ENCODE assay signal across 25 mouse cellular contexts in the genomic region with DNA sequence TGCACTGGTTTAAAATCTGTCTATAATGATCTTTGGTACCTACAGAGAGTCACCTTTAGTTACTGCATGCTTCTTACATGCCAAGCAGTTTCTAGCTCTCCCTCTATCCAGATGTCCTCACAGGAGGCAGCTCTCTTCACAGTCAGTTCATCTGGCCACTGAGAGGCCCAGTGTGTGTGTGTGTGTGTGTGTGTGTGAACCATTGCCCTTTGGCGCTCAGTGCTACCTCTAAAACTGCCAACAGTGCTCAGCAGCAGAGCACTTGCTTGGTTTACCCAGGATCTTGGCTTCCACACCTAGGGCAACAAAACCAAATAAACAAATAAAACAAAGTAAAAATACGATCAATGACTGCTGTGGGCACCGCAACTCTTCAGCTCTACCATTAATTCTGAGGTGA. TPM values are rescaled to one million over a fixed set of nuclear protein-coding genes. Genes with fewer than 3 reads are reported as not detected.
"Had no signal": no experiment of that assay in that cellular context is flagged by ENCODE, and none has a peak within 500 bp of the region (broad histone marks: within the 10 kb centered on the region; RNA-seq: fewer than 3 reads in every experiment).

No protein-coding gene starts in this region.

- H3K4me2 ChIP-seq: embryonic facial prominence, embryonic 12.5 days; embryonic facial prominence, embryonic 13.5 days; embryonic facial prominence, embryonic 15.5 days; forebrain, embryonic 12.5 days; forebrain, embryonic 13.5 days; forebrain, embryonic 15.5 days had no signal

- DNase-seq: cerebellum, adult 2 months; cerebellum, adult 8-10 months; cerebellum, adult 9-10 months; cerebellum, adult 9-11 months; cerebellum, postnatal 25 days; cerebellum, postnatal 36 days; embryo, embryonic 11 days; forebrain, postnatal 0 days; gastrocnemius, adult 2 months; gastrocnemius, postnatal 10 days; gastrocnemius, postnatal 14 days; gastrocnemius, postnatal 25 days; gastrocnemius, postnatal 36 days; heart, adult 18-20 months had no signal

- H3K27ac ChIP-seq: embryonic facial prominence, embryonic 10.5 days; embryonic facial prominence, embryonic 12.5 days; embryonic facial prominence, embryonic 13.5 days; embryonic facial prominence, embryonic 15.5 days; forebrain, embryonic 10.5 days; forebrain, embryonic 12.5 days; forebrain, embryonic 13.5 days; forebrain, embryonic 15.5 days; gastrocnemius, adult 2 months had no signal

- H3K9me3 ChIP-seq: embryonic facial prominence, embryonic 10.5 days; embryonic facial prominence, embryonic 12.5 days; embryonic facial prominence, embryonic 13.5 days; embryonic facial prominence, embryonic 15.5 days; forebrain, embryonic 10.5 days; forebrain, embryonic 12.5 days; forebrain, embryonic 13.5 days; forebrain, embryonic 15.5 days had no signal

- H3K9ac ChIP-seq: embryonic facial prominence, embryonic 12.5 days; embryonic facial prominence, embryonic 13.5 days; embryonic facial prominence, embryonic 15.5 days; forebrain, embryonic 12.5 days; forebrain, embryonic 13.5 days; forebrain, embryonic 15.5 days; forebrain, postnatal 0 days had no signal

- ATAC-seq: forebrain, embryonic 13.5 days; forebrain, embryonic 14.5 days; forebrain, embryonic 15.5 days; forebrain, embryonic 16.5 days; forebrain, postnatal 0 days had no signal

- H3K27me3 ChIP-seq: embryonic facial prominence, embryonic 12.5 days; embryonic facial prominence, embryonic 13.5 days; embryonic facial prominence, embryonic 15.5 days; forebrain, embryonic 13.5 days; forebrain, embryonic 15.5 days had no signal

- H3K36me3 ChIP-seq: embryonic facial prominence, embryonic 10.5 days; embryonic facial prominence, embryonic 12.5 days; embryonic facial prominence, embryonic 13.5 days; embryonic facial prominence, embryonic 15.5 days; forebrain, embryonic 10.5 days; forebrain, embryonic 12.5 days; forebrain, embryonic 15.5 days had no signal

- H3K4me3 ChIP-seq: embryonic facial prominence, embryonic 10.5 days; embryonic facial prominence, embryonic 12.5 days; embryonic facial prominence, embryonic 13.5 days; embryonic facial prominence, embryonic 15.5 days; erythroblast, embryonic 14.5 days; forebrain, embryonic 10.5 days; forebrain, embryonic 12.5 days; forebrain, embryonic 13.5 days; forebrain, embryonic 15.5 days; gastrocnemius, adult 2 months had no signal

RNA-seq across cellular contexts. Expression of gene Slc37a2, which starts 5.6 kb away (rescaled TPM):
- polyA plus RNA-seq: erythroblast, embryonic 14.5 days had no signal
